ENCODE assay signal across 1 mouse cellular context in the genomic region with DNA sequence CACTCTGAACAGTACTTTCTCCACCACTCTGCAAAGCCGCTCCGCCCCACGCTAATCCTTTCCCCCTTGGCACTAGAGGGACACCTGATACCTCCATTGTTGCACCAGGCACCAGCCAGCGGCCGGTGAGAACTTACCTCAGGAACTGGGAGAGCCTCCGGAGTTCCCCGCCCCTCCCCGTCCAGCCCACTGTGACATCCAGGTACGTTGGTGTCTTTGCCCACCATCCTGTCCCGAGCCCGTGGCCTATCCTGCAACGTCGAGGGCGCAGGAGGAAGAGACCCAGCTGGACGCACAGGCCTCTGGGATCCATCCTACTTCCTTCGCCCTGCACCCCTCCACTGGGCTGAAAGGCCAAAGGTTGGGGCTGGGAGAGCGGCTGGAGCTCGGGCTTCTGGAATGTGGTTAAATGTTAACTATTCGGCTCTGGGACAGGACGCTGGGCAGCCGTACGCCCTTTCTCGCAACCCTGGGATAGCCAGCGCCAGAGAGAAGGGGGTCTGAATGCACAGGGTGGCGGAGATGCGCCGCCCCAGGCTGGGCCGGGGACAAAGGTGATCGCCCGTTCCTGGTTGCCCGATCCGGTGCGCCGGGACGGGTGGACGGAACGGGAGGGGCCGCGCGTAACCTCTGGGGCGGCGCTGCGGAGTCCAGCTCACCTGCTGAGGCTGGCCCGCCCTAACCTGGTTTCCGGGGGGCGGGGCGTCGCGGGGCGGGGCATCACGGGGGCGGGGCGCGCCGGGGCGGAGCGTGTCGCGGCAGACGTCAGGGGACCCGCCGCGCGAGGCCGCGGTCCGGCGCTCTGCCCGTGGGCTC.
TF ChIP-seq lines count a peak whose summit lies in the region.

No protein-coding gene starts in this region.

TF ChIP-seq in CH12.LX, 34 proteins besides CTCF, POLR2A, EP300 and RAD21:
- TF ChIP-seq RCOR1 (conservative IDR thresholded peaks at IDR 0.05; ENCODE audit: low read depth, low read length) (no peak), SIN3A (IDR thresholded peaks at IDR 0.05; ENCODE audit: low read length) (no peak), TBP (conservative IDR thresholded peaks at IDR 0.05; ENCODE audit: low read depth, low read length) (no peak), MEF2A (IDR thresholded peaks at IDR 0.05; ENCODE audit: borderline replicate concordance, low read depth, low read length) (no peak), GABPA (IDR thresholded peaks at IDR 0.05; ENCODE audit: insufficient replicate concordance, low read depth, low read length) (no peak), USF2 (conservative IDR thresholded peaks at IDR 0.05; ENCODE audit: low read depth, low read length) (no peak), UBTF (IDR thresholded peaks at IDR 0.05; ENCODE audit: low read depth, low read length) (no peak), KAT2A (IDR thresholded peaks at IDR 0.05; ENCODE audit: insufficient replicate concordance, low read length) (no peak), ETS1 (conservative IDR thresholded peaks at IDR 0.05; ENCODE audit: low read depth, low read length) (no peak), NRF1 (IDR thresholded peaks at IDR 0.05; ENCODE audit: low read depth, low read length) (no peak), BHLHE40 (IDR thresholded peaks at IDR 0.05; ENCODE audit: low read depth, low read length) (no peak), ELF1 (IDR thresholded peaks at IDR 0.05; ENCODE audit: low read depth, low read length) (0 out of 2 replicates have a peak, but pooled peaks have one; percentile 28), TCF12 (IDR thresholded peaks at IDR 0.05; ENCODE audit: low read depth, low read length) (0 out of 2 replicates have a peak, but pooled peaks have one; percentile 8)
